Mouse (Mus musculus) hindbrain, embryonic 13.5 days (tissue): ENCODE data around the gene Arhgef12. TPM values are rescaled to one million over a fixed set of nuclear protein-coding genes. Genes with fewer than 3 reads are reported as not detected.
"Not testable (repeated sequence)": the region's sequence is repeated elsewhere in the genome, so short reads cannot be mapped to it uniquely, and the experiment has no call there.

Experiments used
- ATAC-seq: fragments of 200-750 bp; cut with Nextera tagmentation; 2 replicates; pipeline ENCODE4 v1.8.0; 2017; ENCODE audit warnings: moderate TSS enrichment; ENCODE audit not compliant: low FRiP score
- H3K27ac ChIP-seq: fragments of 300-500 bp; sonication (generic); 2 replicates; pipeline ENCODE4 v1.5.1; 2015; ENCODE audit warnings: inconsistent platforms, mild to moderate bottlenecking, moderate library complexity
- H3K27me3 ChIP-seq: fragments of 300-500 bp; sonication (generic); 2 replicates; pipeline ENCODE4 v1.6.1; 2015; ENCODE audit warnings: mild to moderate bottlenecking, inconsistent platforms
- H3K36me3 ChIP-seq: fragments of 300-500 bp; sonication (generic); 2 replicates; pipeline ENCODE4 v1.6.1; 2015; ENCODE audit warnings: mild to moderate bottlenecking, inconsistent platforms
- H3K4me1 ChIP-seq: fragments of 300-500 bp; sonication (generic); replicated peaks from 2 replicates; pipeline ENCODE4 v1.6.1; 2015; ENCODE audit warnings: inconsistent platforms
- H3K4me2 ChIP-seq: fragments of 300-500 bp; sonication (generic); 2 replicates; pipeline ENCODE4 v1.6.1; 2015; ENCODE audit warnings: inconsistent platforms, mild to moderate bottlenecking, moderate library complexity
- H3K4me3 ChIP-seq: fragments of 300-500 bp; sonication (generic); 2 replicates; pipeline ENCODE4 v1.5.1; 2015; ENCODE audit warnings: mild to moderate bottlenecking, inconsistent platforms
- H3K9ac ChIP-seq: fragments of 300-500 bp; sonication (generic); 2 replicates; pipeline ENCODE4 v1.6.1; 2015; ENCODE audit warnings: mild to moderate bottlenecking, inconsistent platforms
- H3K9me3 ChIP-seq: fragments of 300-500 bp; sonication (generic); 2 replicates; pipeline ENCODE4 v1.6.1; 2016; ENCODE audit warnings: inconsistent platforms
- WGBS: fragments of 180-500 bp; shearing (Covaris S2); methylation state at CpG from one replicate; pipeline ENCODE4 v1.1.7; 2015; 5-methylcytosine and 5-hydroxymethylcytosine counted together
- polyA plus RNA-seq: library from polyadenylated mRNA; unstranded; fragments of >200 nt; fragmentation: Nextera tagmentation; extraction: Ambion mirVana; gene quantifications from 2 replicates; pipeline ENCODE4 v1.2.1, GENCODE M21; 2015

Arhgef12 gene
- polyA plus RNA-seq, 1 experiment from 2014 or later: 19.8 TPM

- not testable (repeated sequence) for H3K9me3 ChIP-seq, H3K9ac ChIP-seq, H3K27me3 ChIP-seq, H3K4me3 ChIP-seq, H3K27ac ChIP-seq, H3K4me2 ChIP-seq, H3K4me1 ChIP-seq, ATAC-seq
- H3K36me3 ChIP-seq: peaks cover 36% of the 10 kb centered on the region
- 85% methylated on average over 3 of the region's 3 CpGs for WGBS
Observed at GRCm38 (mm10) chr9:42964809-42965208, 142.2 kb downstream of the Arhgef12 start.

GRCm38 (mm10) chr9:42964366-42964765 lies 142.7 kb downstream of the Arhgef12 start:
- ATAC-seq: no peak
- Histone ChIP-seq H3K27ac (no peak overlapping the region; the same call in 1 of the 2 replicates), H3K27me3 (no peaks in the 10 kb centered on the region), H3K4me3 (no peak overlapping the region), H3K9ac (no peak overlapping the region), H3K4me2 (no peak overlapping the region), H3K36me3 (peaks cover 32% of the 10 kb centered on the region), H3K4me1 (peaks cover 4% of the 10 kb centered on the region; the same call in 1 of the 2 replicates), H3K9me3 (no peaks in the 10 kb centered on the region)
- 88% methylated on average over 12 of the region's 12 CpGs for WGBS

GRCm38 (mm10) chr9:42962506-42962905 lies 144.5 kb downstream of the Arhgef12 start:
- no peak overlapping the region for H3K4me2 ChIP-seq
- H3K27me3 ChIP-seq: no peaks in the 10 kb centered on the region
- no peak overlapping the region for H3K9ac ChIP-seq
- H3K4me1 ChIP-seq: peaks cover 14% of the 10 kb centered on the region
- no peak for ATAC-seq
- 0 out of 2 replicates have a peak overlapping the region, but pooled peaks have one; percentile 23 for H3K27ac ChIP-seq
- no peak overlapping the region for H3K4me3 ChIP-seq
- WGBS: 90% methylated on average over 6 of the region's 6 CpGs
- peaks cover 15% of the 10 kb centered on the region for H3K36me3 ChIP-seq
- H3K9me3 ChIP-seq: no peaks in the 10 kb centered on the region

GRCm38 (mm10) chr9:42958401-42958800 lies 148.6 kb downstream of the Arhgef12 start:
- H3K4me2 ChIP-seq: no peak overlapping the region
- H3K4me3 ChIP-seq: no peak overlapping the region
- peaks cover 24% of the 10 kb centered on the region for H3K4me1 ChIP-seq
- no peak for ATAC-seq
- H3K36me3 ChIP-seq: no peaks in the 10 kb centered on the region; the same call in 1 of the 2 replicates
- 61% methylated on average over 7 of the region's 7 CpGs for WGBS
- H3K27ac ChIP-seq: no peak overlapping the region
- no peaks in the 10 kb centered on the region for H3K9me3 ChIP-seq
- H3K27me3 ChIP-seq: no peaks in the 10 kb centered on the region
- no peak overlapping the region for H3K9ac ChIP-seq

GRCm38 (mm10) chr9:42948381-42948780 lies 158.7 kb downstream of the Arhgef12 start:
- Histone ChIP-seq H3K36me3 (no peaks in the 10 kb centered on the region), H3K4me3 (no peak overlapping the region), H3K9ac (no peak overlapping the region), H3K4me2 (no peak overlapping the region), H3K9me3 (no peaks in the 10 kb centered on the region), H3K27ac (no peak overlapping the region), H3K4me1 (peaks cover 13% of the 10 kb centered on the region), H3K27me3 (peaks cover 16% of the 10 kb centered on the region)
- WGBS: 69% methylated on average over 1 of the region's 1 CpGs
- ATAC-seq: no peak

GRCm38 (mm10) chr9:42945174-42945573 lies 161.9 kb downstream of the Arhgef12 start:
- no peak overlapping the region for H3K27ac ChIP-seq
- no peak overlapping the region for H3K4me3 ChIP-seq
- no peaks in the 10 kb centered on the region for H3K36me3 ChIP-seq
- H3K27me3 ChIP-seq: peaks cover 27% of the 10 kb centered on the region
- H3K9ac ChIP-seq: no peak overlapping the region
- ATAC-seq: no peak
- 74% methylated on average over 7 of the region's 7 CpGs for WGBS
- peaks cover 42% of the 10 kb centered on the region for H3K4me1 ChIP-seq
- H3K4me2 ChIP-seq: no peak overlapping the region
- H3K9me3 ChIP-seq: no peaks in the 10 kb centered on the region

GRCm38 (mm10) chr9:42944536-42945006 lies 162.5 kb downstream of the Arhgef12 start:
- under 1% methylated on average over 50 of the region's 52 CpGs for WGBS
- peak; percentile 93 for ATAC-seq
- Histone ChIP-seq H3K27ac (peak overlapping the region; percentile 86), H3K4me2 (peak overlapping the region; percentile 86), H3K4me1 (peaks cover 45% of the 10 kb centered on the region), H3K9ac (peak overlapping the region; percentile 96), H3K9me3 (no peaks in the 10 kb centered on the region), H3K36me3 (no peaks in the 10 kb centered on the region), H3K4me3 (peak overlapping the region; percentile 77), H3K27me3 (peaks cover 29% of the 10 kb centered on the region)

GRCm38 (mm10) chr9:42943781-42944535 lies 163.1 kb downstream of the Arhgef12 start, which contains the start of gene Grik4:
Gene Grik4 (minus strand): TSS chr9:42944493.
- H3K4me1 ChIP-seq: peaks cover 49% of the 10 kb centered on the region
- peak within 1 kb of the TSS; percentile 86 for H3K27ac ChIP-seq
- peak; percentile 89 for ATAC-seq
- WGBS: under 1% methylated on average over 54 of the region's 68 CpGs
- no peaks in the 10 kb centered on the region for H3K9me3 ChIP-seq
- H3K4me2 ChIP-seq: peak within 1 kb of the TSS; percentile 86
- peaks cover 31% of the 10 kb centered on the region for H3K27me3 ChIP-seq
- H3K9ac ChIP-seq: peak within 1 kb of the TSS; percentile 96
- H3K4me3 ChIP-seq: peak within 1 kb of the TSS; percentile 77
- H3K36me3 ChIP-seq: no peaks in the 10 kb centered on the region

- peak; percentile 34 for ATAC-seq
- H3K9me3 ChIP-seq: no peaks in the 10 kb centered on the region
- H3K4me2 ChIP-seq: peak overlapping the region; percentile 86
- peaks cover 42% of the 10 kb centered on the region for H3K4me1 ChIP-seq
- H3K27ac ChIP-seq: peak overlapping the region; percentile 86
- H3K27me3 ChIP-seq: peaks cover 31% of the 10 kb centered on the region
- WGBS: 4% methylated on average over 9 of the region's 9 CpGs
- peak overlapping the region; percentile 96 for H3K9ac ChIP-seq
- peak overlapping the region; percentile 77 for H3K4me3 ChIP-seq
- no peaks in the 10 kb centered on the region for H3K36me3 ChIP-seq
Observed at GRCm38 (mm10) chr9:42943057-42943529, 163.9 kb downstream of the Arhgef12 start.

GRCm38 (mm10) chr9:42942148-42942547 lies 164.9 kb downstream of the Arhgef12 start:
- H3K4me3 ChIP-seq: peak overlapping the region; percentile 77; the same call in 1 of the 2 replicates
- H3K4me2 ChIP-seq: peak overlapping the region; percentile 86
- H3K9me3 ChIP-seq: no peaks in the 10 kb centered on the region
- 52% methylated on average over 4 of the region's 4 CpGs for WGBS
- no peaks in the 10 kb centered on the region for H3K36me3 ChIP-seq
- H3K27ac ChIP-seq: no peak overlapping the region
- peaks cover 40% of the 10 kb centered on the region for H3K4me1 ChIP-seq
- peak overlapping the region; percentile 96 for H3K9ac ChIP-seq
- no peak for ATAC-seq
- peaks cover 30% of the 10 kb centered on the region for H3K27me3 ChIP-seq

GRCm38 (mm10) chr9:42932146-42932545 lies 174.9 kb downstream of the Arhgef12 start:
- H3K9me3 ChIP-seq: no peaks in the 10 kb centered on the region
- ATAC-seq: no peak
- H3K4me1 ChIP-seq: peaks cover 20% of the 10 kb centered on the region
- peaks cover 8% of the 10 kb centered on the region; the same call in 1 of the 2 replicates for H3K27me3 ChIP-seq
- H3K27ac ChIP-seq: no peak overlapping the region
- H3K4me2 ChIP-seq: no peak overlapping the region
- no peak overlapping the region for H3K4me3 ChIP-seq
- H3K36me3 ChIP-seq: no peaks in the 10 kb centered on the region
- H3K9ac ChIP-seq: no peak overlapping the region
- WGBS: 48% methylated on average over 7 of the region's 7 CpGs

GRCm38 (mm10) chr9:42927498-42927897 lies 179.5 kb downstream of the Arhgef12 start:
- Histone ChIP-seq H3K27me3 (no peaks in the 10 kb centered on the region), H3K27ac (no peak overlapping the region), H3K4me2 (no peak overlapping the region), H3K4me3 (no peak overlapping the region), H3K4me1 (peaks cover 36% of the 10 kb centered on the region), H3K36me3 (no peaks in the 10 kb centered on the region), H3K9me3 (no peaks in the 10 kb centered on the region), H3K9ac (no peak overlapping the region)
- 63% methylated on average over 10 of the region's 10 CpGs for WGBS
- no peak; the same call in 1 of the 2 replicates for ATAC-seq
